Mouse (Mus musculus) adrenal gland (tissue): ENCODE measurements around the gene N4bp1.

Experiments
- intact Hi-C: fragments of 180-260 bp; cut with DNase I; formaldehyde crosslinking; loops from one replicate; pipeline ENCODE4 v1.15.1; 2025

The N4bp1 gene

GRCm38 (mm10) chr8:86828925-86829324 lies 56.1 kb downstream of the N4bp1 start:
- intact Hi-C loops: no loop called here

DNA sequence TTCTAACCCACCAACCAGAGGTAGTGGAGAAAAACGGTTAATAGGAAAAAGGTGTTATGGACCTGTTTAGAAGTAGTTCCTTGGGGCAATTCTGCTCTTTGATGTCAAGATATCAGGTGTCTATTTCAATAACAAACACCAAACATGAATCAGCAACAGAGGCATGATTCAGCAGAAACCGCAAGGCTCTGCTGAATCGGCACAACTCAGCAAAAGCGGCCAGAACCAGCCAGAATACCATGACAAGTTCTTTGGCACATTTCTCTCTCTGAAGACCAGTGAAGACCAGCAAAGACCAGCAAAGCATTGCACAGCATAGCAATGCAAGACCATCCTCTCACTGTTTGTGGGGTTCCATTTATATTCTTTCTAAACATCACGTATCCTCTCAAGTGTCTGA lies 57.9 kb downstream of the N4bp1 start:
- intact Hi-C loops: no loop called here

DNA sequence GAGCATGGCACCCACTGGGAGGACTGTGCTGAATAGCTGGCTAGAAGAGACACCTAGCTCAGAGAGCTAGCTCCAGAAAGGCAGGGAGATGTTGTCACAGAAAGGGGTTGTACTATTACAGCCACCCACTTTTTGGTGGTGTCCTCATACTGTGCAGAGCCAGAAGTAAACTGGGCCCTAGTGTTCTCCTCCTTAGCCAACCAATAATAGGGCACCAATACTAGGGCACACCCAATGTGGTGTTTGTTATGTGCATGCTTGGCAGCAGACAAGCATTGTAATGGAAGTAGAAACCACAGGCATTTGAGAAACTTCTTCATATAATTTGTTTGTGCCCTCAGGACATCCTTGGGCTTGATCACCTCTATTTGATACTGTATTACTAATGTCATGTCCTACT lies 58.5 kb downstream of the N4bp1 start:
- intact Hi-C loops: no loop called here

GRCm38 (mm10) chr8:86825674-86826448 lies 59.2 kb downstream of the N4bp1 start:
- intact Hi-C loops: no loop called here

DNA sequence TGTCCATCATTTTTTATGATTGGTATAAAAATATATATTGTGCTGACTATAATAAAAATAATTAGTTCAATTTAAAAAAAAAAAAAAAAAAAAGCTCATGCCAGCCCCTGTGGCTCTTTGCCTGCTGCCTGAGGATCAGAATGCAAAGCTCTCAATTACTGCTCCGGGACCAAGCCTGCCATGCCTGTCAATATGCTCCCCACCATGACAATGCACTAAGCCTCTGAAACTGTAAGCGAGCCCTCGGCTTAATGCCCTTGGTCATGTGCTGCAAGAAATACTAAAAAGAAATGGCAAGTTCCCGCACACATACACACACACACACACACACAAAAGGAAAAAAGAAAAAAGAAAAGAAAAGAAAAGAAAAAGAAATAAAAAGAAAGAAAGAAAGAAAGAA lies 60.3 kb downstream of the N4bp1 start:
- intact Hi-C loops: no loop called here

DNA sequence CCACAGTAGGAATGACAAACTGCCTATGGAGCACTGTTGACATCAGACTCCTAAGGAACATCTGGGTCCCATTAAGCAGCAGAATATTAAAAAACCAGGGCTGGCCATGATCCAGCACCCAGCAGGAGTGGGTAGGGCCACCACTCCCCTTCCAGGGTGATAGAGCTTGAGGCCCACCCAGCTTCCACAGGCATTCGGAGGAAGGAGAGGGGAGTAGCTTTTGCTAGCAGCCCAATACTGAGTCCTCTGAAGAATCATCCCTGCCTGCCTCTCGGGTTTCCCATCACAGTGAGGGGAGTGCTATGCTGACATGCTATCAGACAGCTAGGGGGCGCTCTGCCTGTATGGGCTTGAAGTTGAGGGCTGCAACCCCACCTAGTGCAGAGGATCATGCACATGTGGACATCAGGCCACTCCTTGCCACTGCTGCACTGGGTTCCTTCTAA lies 64.3 kb downstream of the N4bp1 start:
- intact Hi-C loops: no loop called here

DNA sequence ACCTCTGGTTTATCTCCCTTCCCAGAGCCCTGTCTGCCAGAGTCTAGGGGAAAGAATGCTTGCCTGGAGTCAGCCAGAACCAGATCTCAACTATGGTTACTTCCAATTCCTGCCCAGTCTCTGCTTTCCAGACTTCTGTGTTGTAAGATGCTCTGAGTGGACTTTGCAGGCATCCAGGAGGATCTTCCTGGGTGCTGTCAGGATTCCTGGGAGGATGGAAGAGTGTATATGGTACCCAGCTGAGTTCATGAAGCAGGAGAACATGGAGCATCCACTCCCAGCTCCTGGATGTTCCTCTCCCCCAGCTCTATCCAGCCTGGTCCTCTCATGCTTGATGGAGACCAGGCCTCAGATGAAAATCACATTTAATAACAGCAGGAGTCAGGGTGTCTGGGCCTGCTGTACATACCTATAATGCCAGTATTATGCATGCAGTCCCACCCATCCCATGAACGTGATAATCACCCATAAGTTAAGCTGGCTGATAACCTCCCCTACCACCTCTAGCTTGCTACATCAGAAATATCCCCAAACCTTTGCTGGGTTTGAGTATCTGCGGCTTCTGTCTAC lies 64.8 kb downstream of the N4bp1 start:
- intact Hi-C loops: no loop called here

GRCm38 (mm10) chr8:86819426-86819825 lies 65.6 kb downstream of the N4bp1 start:
- intact Hi-C loops: no loop called here

DNA sequence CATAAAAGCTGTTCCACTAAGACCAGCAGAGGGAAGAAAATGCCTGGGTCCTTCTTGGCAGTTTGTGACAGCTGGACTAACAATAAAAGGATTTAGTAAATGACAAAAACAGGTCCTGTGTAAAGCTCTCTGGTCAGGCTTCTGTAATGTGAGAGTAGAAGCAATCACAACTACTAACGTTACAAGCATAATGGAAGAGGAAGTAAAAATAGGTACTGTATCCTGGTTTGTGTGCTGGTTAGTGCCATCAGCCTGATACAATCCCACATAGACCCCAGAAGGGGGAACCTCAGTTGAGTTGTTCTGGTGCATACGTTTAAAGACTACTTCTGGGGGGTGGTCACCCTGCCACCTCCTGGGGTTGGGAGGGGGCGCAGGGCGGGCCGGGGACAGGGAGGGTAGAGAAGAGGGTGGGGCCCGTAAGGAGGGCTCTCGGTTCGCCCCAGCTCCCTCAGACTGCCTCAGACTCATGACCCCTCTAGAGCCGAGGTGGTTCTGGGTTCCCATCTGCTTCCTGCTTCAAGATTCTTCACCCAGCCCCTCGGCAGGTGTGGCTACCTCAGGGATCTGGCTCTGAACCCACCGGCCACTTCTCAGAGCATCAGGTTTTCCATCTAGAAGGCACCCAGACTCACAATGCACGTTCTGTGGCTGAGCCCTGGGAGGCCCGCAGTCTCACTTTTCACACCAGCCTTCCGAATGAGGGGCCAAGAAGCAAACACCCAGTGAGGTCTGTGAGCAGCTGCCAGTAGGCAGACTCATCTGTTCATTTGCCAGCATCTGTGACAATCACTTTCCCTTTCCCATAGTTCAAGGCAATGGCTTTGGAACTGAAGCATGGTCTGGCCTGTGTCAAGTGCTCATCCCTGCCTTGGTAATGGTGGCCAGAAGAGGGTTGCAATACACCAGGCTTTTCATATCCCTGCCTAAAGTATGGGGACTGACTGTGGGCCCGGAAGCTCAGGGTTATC lies 75.8 kb downstream of the N4bp1 start:
- intact Hi-C loops: loop anchor here (2.0 kb wide), 1 partner anchor 94 kb away; no protein-coding TSS in a partner anchor

DNA sequence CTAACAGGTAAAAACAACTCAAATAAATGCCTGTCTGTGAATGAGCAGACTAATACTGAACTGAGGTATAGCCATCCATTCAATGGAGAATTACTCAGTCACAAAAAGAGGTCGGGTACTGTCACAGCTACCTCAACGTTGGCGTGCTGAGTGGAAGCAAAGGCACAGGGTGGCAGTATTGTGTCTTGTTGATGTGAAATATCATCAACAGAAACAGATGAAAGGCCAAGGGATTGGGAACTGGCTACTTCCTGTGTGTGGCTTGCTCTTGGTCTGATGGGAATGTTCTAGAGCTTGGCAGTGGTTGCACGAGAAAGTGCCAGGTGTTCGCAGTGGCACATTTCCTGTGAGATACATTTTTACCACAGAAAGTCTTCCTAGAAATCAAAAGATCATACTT lies 76.8 kb downstream of the N4bp1 start:
- intact Hi-C loops: loop anchor here (2.0 kb wide), 1 partner anchor 95 kb away; no protein-coding TSS in a partner anchor

DNA sequence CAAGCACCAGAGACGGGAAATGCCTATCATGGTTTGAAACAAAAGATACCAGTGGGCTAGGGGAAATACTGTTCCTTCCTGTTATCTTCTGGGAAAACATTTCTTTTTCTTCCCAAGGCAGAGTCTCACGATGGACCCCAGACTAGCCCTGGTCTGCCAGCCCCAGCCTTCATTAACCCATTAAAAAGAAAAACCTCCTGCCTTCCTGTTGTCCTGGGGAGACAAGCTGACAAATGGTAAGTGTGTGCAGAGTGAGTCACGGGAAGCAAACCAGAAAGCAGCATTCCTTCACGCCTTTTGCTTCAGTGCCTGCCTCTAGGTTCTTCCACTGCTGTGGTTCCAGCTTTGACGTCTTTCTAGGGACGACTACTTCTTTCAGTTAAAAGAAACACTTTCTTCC lies 83.1 kb downstream of the N4bp1 start:
- intact Hi-C loops: no loop called here

GRCm38 (mm10) chr8:86800966-86801365 lies 84.1 kb downstream of the N4bp1 start:
- intact Hi-C loops: no loop called here

GRCm38 (mm10) chr8:86798141-86798540 lies 86.9 kb downstream of the N4bp1 start:
- intact Hi-C loops: no loop called here

DNA sequence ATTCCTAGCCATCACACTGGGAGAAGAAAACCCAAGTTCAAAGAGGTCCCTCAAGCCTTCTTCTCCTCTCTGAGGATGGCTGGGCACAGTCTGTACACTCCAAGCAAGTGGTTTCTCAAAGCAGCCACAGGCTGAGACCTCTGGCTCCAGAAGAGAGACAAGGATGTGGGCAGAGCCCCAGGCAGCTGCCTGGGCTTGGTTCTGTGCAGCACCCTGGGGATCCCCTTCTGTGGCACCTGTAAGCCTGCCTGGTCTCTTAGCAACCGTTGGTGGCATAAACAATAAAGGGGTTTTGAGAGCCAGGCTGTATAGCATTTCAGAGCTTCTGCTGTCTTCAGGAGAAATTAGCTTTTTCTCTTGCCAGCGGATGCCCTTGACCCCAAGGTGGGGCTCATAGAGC lies 87.4 kb downstream of the N4bp1 start:
- intact Hi-C loops: no loop called here

DNA sequence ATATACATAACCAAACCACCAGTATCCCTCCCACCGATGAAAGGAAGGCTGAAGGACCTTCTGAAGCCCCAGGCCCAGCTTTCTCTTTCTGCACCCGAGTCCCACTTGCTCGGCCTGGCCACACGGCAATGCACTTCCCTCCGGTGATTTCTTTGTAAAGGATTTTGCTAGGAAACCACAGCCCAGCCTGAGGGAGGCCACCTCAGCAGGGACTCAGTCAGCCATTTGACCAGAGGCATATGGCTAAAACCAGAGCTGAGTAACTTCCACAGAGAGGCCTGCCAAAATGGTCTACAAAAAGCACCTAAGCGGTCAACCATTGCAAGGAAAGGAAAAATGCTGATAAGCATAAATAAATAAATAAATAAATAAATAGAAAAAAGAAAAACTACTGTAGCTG lies 90.3 kb downstream of the N4bp1 start:
- intact Hi-C loops: no loop called here

DNA sequence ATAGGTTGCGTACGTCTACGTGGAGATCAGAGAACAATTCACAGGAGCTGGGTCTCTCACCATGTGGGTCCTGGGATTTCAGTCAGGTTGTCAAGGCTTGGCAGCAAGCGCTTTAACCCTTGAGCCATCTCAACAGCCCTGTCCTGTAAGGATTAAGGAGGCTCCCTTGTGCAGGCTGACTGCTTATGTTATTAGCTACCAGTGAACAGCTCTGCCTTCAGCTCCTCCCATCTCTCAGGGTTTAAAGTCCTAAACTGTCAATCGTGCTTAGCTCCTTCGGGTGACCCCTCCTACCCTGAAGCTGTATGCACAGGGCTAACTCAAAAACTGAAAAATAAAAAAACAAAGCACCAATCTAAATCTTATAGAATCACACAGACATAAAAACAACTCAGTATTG lies 93.5 kb downstream of the N4bp1 start:
- intact Hi-C loops: no loop called here

DNA sequence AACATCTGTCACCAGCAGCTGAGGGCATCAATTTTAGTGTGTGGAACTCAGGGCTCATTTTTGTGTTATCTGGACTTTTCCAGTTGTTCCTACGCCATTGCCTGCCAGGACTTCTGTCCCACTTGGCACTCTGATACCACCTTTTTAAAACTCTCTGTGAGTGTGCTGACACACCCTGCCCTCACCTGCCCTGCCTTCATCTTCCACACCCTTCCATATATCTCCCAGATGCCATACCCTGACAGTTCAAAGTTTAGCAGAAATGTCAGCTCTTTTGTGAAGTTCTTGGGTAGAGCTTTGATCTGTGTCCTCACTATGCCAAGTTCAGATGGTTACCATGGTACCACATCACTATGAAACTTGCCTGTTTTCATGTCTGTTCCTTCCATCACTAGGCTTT lies 95.5 kb downstream of the N4bp1 start:
- intact Hi-C loops: no loop called here

- intact Hi-C loops: no loop called here
These were observed 97.1 kb downstream of the N4bp1 start for GRCm38 (mm10) chr8:86787891-86788420.

DNA sequence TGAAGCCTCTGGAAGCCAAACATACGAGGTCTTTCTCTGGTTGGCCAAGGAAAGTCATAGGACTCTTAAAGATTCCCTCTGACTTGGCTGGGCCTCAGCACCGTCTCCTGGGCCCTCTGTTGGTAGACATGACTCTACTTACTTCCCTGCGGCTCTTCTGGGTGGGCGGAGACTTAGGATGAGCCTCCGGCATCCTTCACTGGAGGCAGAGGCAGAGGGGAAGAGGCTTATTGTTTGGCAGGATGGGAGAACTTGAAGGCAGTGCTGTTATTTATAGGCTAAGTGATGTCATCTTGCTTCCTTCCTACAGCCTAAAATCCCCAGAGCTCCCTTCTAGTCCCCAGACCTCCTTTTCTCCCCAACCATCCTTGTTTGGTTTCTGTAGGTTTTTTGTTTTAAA lies 98.6 kb downstream of the N4bp1 start:
- intact Hi-C loops: no loop called here

GRCm38 (mm10) chr8:86781094-86781493 lies 104.0 kb downstream of the N4bp1 start:
- intact Hi-C loops: no loop called here

DNA sequence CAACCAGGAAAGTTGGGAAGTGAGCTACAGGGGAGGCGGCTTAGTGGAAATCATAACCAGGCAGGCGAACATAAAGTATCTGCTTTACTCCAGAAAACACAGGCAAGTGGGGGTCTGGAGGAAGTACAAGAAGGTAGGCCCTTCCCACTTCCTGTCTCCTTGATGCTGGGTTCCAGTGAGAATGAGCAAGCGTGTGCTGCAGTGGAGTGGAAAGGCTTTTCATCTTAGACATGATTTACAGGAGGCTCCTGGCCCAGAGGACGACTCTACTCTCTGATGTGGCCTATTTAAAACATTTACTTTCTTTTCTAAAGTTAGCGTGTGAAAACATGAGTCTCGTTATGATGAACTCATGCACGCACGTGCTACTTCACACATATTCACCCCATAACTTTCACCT lies 105.9 kb downstream of the N4bp1 start:
- intact Hi-C loops: no loop called here
